In the genomic region with DNA sequence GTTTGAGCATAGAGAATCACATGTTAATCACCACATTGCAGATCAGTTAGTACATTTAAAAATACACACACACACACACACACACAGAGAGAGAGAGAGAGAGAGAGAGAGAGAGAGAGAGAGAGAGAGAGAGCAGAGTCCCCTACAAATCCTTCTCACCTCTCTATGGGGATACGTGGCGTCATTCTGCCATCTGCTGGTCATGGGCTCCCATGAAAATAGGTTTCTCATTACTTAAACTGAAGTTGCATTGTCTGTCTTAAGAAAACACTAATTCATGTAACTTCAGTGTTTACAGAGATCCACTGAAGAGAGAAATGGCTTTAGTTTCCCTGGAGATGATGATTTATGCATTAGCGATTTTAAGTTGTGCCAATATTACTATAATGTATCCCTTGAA, we compare ENCODE assay signal across 7 mouse cellular contexts.
DNase-seq lines count a peak whose midpoint lies in the region; ATAC-seq lines count a peak whose summit lies in the region.
"Not testable (repeated sequence)": the region's sequence is repeated elsewhere in the genome, so short reads cannot be mapped to it uniquely, and the experiment has no call there.

No protein-coding gene starts in this region.

- not testable (repeated sequence) for H3K27me3 ChIP-seq in splenic B cell, adult 2 months (ENCODE audit: control insufficient read depth, insufficient read depth, low read length, poor library complexity, severe bottlenecking)

- DNase-seq in 416B (ENCODE audit: low read depth): peak; percentile 66
- DNase-seq in ES-CJ7 (ENCODE audit: low read depth, low spot score): peak; percentile 23
- DNase-seq in adrenal gland, postnatal 14 days: peak; percentile 4
- peak; percentile 21 for DNase-seq in induced T-regulatory cell, adult 2 months (ENCODE audit: low read depth)
- DNase-seq in splenic B cell, adult 2 months (ENCODE audit: low read depth, low spot score): peak; percentile 18
- DNase-seq in thymus, postnatal 14 days: peak; percentile 69

- H3K36me3 ChIP-seq in splenic B cell, adult 2 months (ENCODE audit: control insufficient read depth, insufficient read depth, low read length, poor library complexity, severe bottlenecking): not testable (repeated sequence)

- ATAC-seq in megakaryocyte, adult 5-6 weeks (ENCODE audit: poor library complexity, severe bottlenecking): peak; percentile 94

Comparison
In these comparisons a context has a peak if more than half of its experiments do, and no peak if none do; other contexts are left out.
1. Peak in every context shown above with its lines: DNase-seq and ATAC-seq.
2. DNase-seq: peak in every context shown above with its lines; median percentile 69 in thymus, postnatal 14 days; 66 in 416B; 23 in ES-CJ7; 21 in induced T-regulatory cell, adult 2 months; 18 in splenic B cell, adult 2 months; 4 in adrenal gland, postnatal 14 days.